Mouse (Mus musculus): ENCODE measurements at regions not wholly inside any gene's neighbourhood (a gene's known extent, or its start where the extent isn't known, plus 50 kb on each side); places are given as distances from the start of the nearest gene placed in this dataset.

DNA sequence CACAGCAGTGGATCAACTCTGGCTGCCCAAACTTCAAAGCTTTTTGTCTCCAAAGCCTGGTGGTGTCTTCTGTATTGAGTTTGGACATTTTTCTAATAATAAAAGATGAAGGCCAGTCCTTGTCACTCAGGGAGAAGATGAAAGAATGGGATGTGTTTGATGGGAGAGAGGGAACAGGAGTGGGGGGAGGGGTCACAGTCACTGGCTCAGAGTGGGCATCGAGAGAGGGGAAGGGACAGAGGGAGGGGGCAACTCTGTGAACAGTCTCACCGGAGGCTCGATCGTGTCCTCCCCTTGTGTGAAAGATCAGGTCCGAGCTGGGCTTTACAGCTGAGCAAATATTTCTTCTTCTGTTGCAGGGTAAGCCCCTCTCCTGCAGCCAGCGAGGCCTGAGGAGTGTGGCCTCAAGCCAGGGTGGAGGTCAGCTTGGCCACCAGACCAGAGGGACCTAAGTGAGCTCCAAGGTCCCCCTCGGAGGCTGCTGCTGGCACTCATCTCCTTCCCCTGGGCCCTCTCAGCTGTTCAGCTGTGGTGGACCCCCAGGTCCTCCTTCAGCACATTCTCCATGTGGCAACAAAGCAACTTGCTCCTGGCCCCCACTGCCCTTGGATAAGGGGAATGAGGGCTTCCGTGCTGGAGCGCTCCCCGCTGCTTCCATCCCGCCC lies 108.0 kb upstream of the Zbtb40 start:
- TF ChIP-seq RAD21 (IDR thresholded peaks at IDR 0.05; ENCODE audit: low read depth, low read length) (no peak), BHLHE40 (IDR thresholded peaks at IDR 0.05; ENCODE audit: low read depth, low read length) (no peak), POLR2A (IDR thresholded peaks at IDR 0.05; ENCODE audit: low read depth, low read length) (no peak), CTCF (conservative IDR thresholded peaks at IDR 0.05 in 1 of 2, IDR thresholded peaks at IDR 0.05 in 1 of 2; ENCODE audit: low read depth in 2 of 2, low read length in 2 of 2) (no peak), ZC3H11A (IDR thresholded peaks at IDR 0.05; ENCODE audit: low read depth, low read length) (no peak), GABPA (IDR thresholded peaks at IDR 0.05; ENCODE audit: insufficient replicate concordance, low read depth, low read length) (no peak), ZNF384 (IDR thresholded peaks at IDR 0.05; ENCODE audit: low read depth, low read length) (no peak), TCF12 (IDR thresholded peaks at IDR 0.05; ENCODE audit: low read depth, low read length) (no peak), POLR2AphosphoS2 (IDR thresholded peaks at IDR 0.05; ENCODE audit: low read depth, low read length) (no peak), RCOR1 (conservative IDR thresholded peaks at IDR 0.05; ENCODE audit: low read depth, low read length) (no peak), NELFE (IDR thresholded peaks at IDR 0.05; ENCODE audit: low read depth, low read length) (no peak), EP300 (IDR thresholded peaks at IDR 0.05; ENCODE audit: low read length) (no peak)

Measured in CH12.LX (cell line).